Comparison of ENCODE assay signal across 8 mouse cellular contexts in genomic region chr7:144942071-144942743, GRCm38 (mm10). TPM values are rescaled to one million over a fixed set of nuclear protein-coding genes. Genes with fewer than 3 reads are reported as not detected.
A peak's percentile ranks its signal among the peaks of the same experiment; 100 is the strongest.
DNase-seq lines count a peak whose midpoint lies in the region; ATAC-seq and TF ChIP-seq lines count a peak whose summit lies in the region.

No protein-coding gene starts in this region.

- DNase-seq in 3134 (ENCODE audit: extremely low read depth, insufficient read length, low spot score), result peak; percentile 32
- DNase-seq in R1 (ENCODE audit: low read depth, low spot score), result peak; percentile 86
- DNase-seq in forebrain, embryonic 14.5 days (ENCODE audit: low spot score), result peak; percentile 52
- DNase-seq in lung, postnatal 0 days (ENCODE audit: low spot score), result peak; percentile 47
- no peak for DNase-seq in right cerebral cortex, adult 2 months (ENCODE audit: low spot score in 2 of 2)
- DNase-seq in spleen, postnatal 14 days (ENCODE audit: low spot score in 2 of 2), result no peak

- TF ChIP-seq EP300 in lung, postnatal 0 days (IDR thresholded peaks at IDR 0.05), result no peak

- TF ChIP-seq POLR2A in testis, adult 2 months (IDR thresholded peaks at IDR 0.05; ENCODE audit: control insufficient read depth, low read depth, low read length), result no peak

- peaks cover 26% of the 10 kb centered on the region for H3K4me1 ChIP-seq in forebrain, embryonic 14.5 days (ENCODE audit: control insufficient read depth, insufficient read depth, low read length)
- peaks cover 37% of the 10 kb centered on the region for H3K4me1 ChIP-seq in intestine, embryonic 16.5 days (ENCODE audit: control insufficient read depth, insufficient read depth, low read length)
- H3K4me1 ChIP-seq in lung, postnatal 0 days (ENCODE audit: insufficient read depth, low read depth, low read length), result peaks cover 23% of the 10 kb centered on the region
- peaks cover 45% of the 10 kb centered on the region for H3K4me1 ChIP-seq in testis, adult 2 months (ENCODE audit: control insufficient read depth, insufficient read depth, low read length)

- peak overlapping the region; percentile 98 for H3K4me2 ChIP-seq in forebrain, embryonic 14.5 days (ENCODE audit: low read length)
- peak overlapping the region; percentile 85 for H3K4me2 ChIP-seq in intestine, embryonic 16.5 days (ENCODE audit: low read depth, low read length)
- peak overlapping the region; percentile 97 for H3K4me2 ChIP-seq in lung, postnatal 0 days (replicated peaks; ENCODE audit: low read depth, low read length)

- TF ChIP-seq CTCF in lung, postnatal 0 days (IDR thresholded peaks at IDR 0.05), result no peak
- TF ChIP-seq CTCF in testis, adult 2 months (IDR thresholded peaks at IDR 0.05; ENCODE audit: control insufficient read depth, insufficient read depth, insufficient replicate concordance, low read depth, low read length), result no peak

- WGBS in forebrain, embryonic 14.5 days, result under 1% methylated on average over 35 of the region's 35 CpGs
- WGBS in intestine, embryonic 16.5 days, result under 1% methylated on average over 35 of the region's 35 CpGs
- 1% methylated on average over 35 of the region's 35 CpGs for WGBS in lung, postnatal 0 days

- H3K27me3 ChIP-seq in forebrain, embryonic 14.5 days (replicated peaks; ENCODE audit: control insufficient read depth, insufficient read depth, low read length), result peaks cover 31% of the 10 kb centered on the region
- peaks cover 6% of the 10 kb centered on the region for H3K27me3 ChIP-seq in intestine, embryonic 16.5 days (replicated peaks; ENCODE audit: control insufficient read depth, insufficient read depth, low read length)
- no peaks in the 10 kb centered on the region for H3K27me3 ChIP-seq in lung, postnatal 0 days (replicated peaks; ENCODE audit: insufficient read depth, low read length)
- peaks cover 2% of the 10 kb centered on the region; the same call in 1 of the 2 replicates for H3K27me3 ChIP-seq in testis, adult 2 months (ENCODE audit: control insufficient read depth, insufficient read depth, low read length)

- peak overlapping the region; percentile 33; the same call in 1 of the 2 replicates for H3K27ac ChIP-seq in forebrain, embryonic 14.5 days (ENCODE audit: low read depth, low read length)
- peak overlapping the region; percentile 56 for H3K27ac ChIP-seq in intestine, embryonic 16.5 days (ENCODE audit: low read length)
- peak overlapping the region; percentile 20; the same call in 1 of the 2 replicates for H3K27ac ChIP-seq in lung, postnatal 0 days (ENCODE audit: low read length)
- peak overlapping the region; percentile 44 for H3K27ac ChIP-seq in testis, adult 2 months (ENCODE audit: control insufficient read depth, insufficient read depth, low read depth, low read length)

- peak overlapping the region; percentile 58 for H3K4me3 ChIP-seq in forebrain, embryonic 14.5 days (ENCODE audit: low read depth, low read length)
- peak overlapping the region; percentile 67 for H3K4me3 ChIP-seq in intestine, embryonic 16.5 days (ENCODE audit: low read length)
- H3K4me3 ChIP-seq in lung, postnatal 0 days (ENCODE audit: low read depth, low read length), result peak overlapping the region; percentile 46; the same call in 1 of the 2 replicates
- H3K4me3 ChIP-seq in testis, adult 2 months (ENCODE audit: control insufficient read depth, low read depth, low read length), result peak overlapping the region; percentile 33

- no peaks in the 10 kb centered on the region for H3K9me3 ChIP-seq in forebrain, embryonic 14.5 days (replicated peaks; ENCODE audit: control insufficient read depth, low read length)
- H3K9me3 ChIP-seq in intestine, embryonic 16.5 days (ENCODE audit: control insufficient read depth, low read length), result no peaks in the 10 kb centered on the region
- H3K9me3 ChIP-seq in lung, postnatal 0 days (ENCODE audit: low read length), result no peaks in the 10 kb centered on the region

- ATAC-seq in forebrain, embryonic 14.5 days, result no peak
- no peak; the same call in 1 of the 2 replicates for ATAC-seq in intestine, embryonic 16.5 days
- ATAC-seq in lung, postnatal 0 days, result 0 out of 2 replicates have a peak, but pooled peaks have one; percentile 6

- H3K9ac ChIP-seq in forebrain, embryonic 14.5 days (ENCODE audit: low read length), result peak overlapping the region; percentile 41
- peak overlapping the region; percentile 54 for H3K9ac ChIP-seq in intestine, embryonic 16.5 days (ENCODE audit: low read depth, low read length)
- no peak overlapping the region for H3K9ac ChIP-seq in lung, postnatal 0 days (replicated peaks; ENCODE audit: low read depth)

- no peaks in the 10 kb centered on the region for H3K36me3 ChIP-seq in forebrain, embryonic 14.5 days (ENCODE audit: control insufficient read depth, insufficient read depth, low read length)
- H3K36me3 ChIP-seq in intestine, embryonic 16.5 days (ENCODE audit: control insufficient read depth, insufficient read depth, low read length), result no peaks in the 10 kb centered on the region
- H3K36me3 ChIP-seq in lung, postnatal 0 days (ENCODE audit: insufficient read depth, low read length), result no peaks in the 10 kb centered on the region
- no peaks in the 10 kb centered on the region for H3K36me3 ChIP-seq in testis, adult 2 months (ENCODE audit: control insufficient read depth, insufficient read depth, low read length)

RNA-seq across cellular contexts. Expression of gene Ccnd1, which starts 2.5 kb away (rescaled TPM):
- polyA plus RNA-seq in forebrain, embryonic 14.5 days (2014; fragmentation: Nextera tagmentation; extraction: Ambion mirVana), result 60.8 and 70.3 TPM in 2 replicates
- polyA plus RNA-seq in intestine, embryonic 16.5 days (2015; fragmentation: Nextera tagmentation; extraction: Ambion mirVana), result 59.3 and 72.2 TPM in 2 replicates
- polyA plus RNA-seq in lung, postnatal 0 days (2015; fragmentation: Nextera tagmentation; extraction: Ambion mirVana), result 68.4 and 75.5 TPM in 2 replicates
- polyA plus RNA-seq in testis, adult 2 months (2012; rRNA removed), result 4.2 and 6.8 TPM in 2 replicates

RNA-seq across cellular contexts. Expression of gene LTO1, which starts 27.3 kb away (rescaled TPM):
- polyA plus RNA-seq in forebrain, embryonic 14.5 days (2014; fragmentation: Nextera tagmentation; extraction: Ambion mirVana), result 26.7 and 27.8 TPM in 2 replicates
- 22.7 and 24.4 TPM in 2 replicates for polyA plus RNA-seq in intestine, embryonic 16.5 days (2015; fragmentation: Nextera tagmentation; extraction: Ambion mirVana)
- 20.3 and 23.3 TPM in 2 replicates for polyA plus RNA-seq in lung, postnatal 0 days (2015; fragmentation: Nextera tagmentation; extraction: Ambion mirVana)
- polyA plus RNA-seq in testis, adult 2 months (2012; rRNA removed), result 26.2 and 32.7 TPM in 2 replicates

RNA-seq across cellular contexts. Expression of gene Fgf15, which starts 45.9 kb away (rescaled TPM):
- polyA plus RNA-seq in forebrain, embryonic 14.5 days (2014; fragmentation: Nextera tagmentation; extraction: Ambion mirVana), result 28.1 and 36.3 TPM in 2 replicates
- 0.15 and 0.33 TPM in 2 replicates for polyA plus RNA-seq in intestine, embryonic 16.5 days (2015; fragmentation: Nextera tagmentation; extraction: Ambion mirVana)
- polyA plus RNA-seq in lung, postnatal 0 days (2015; fragmentation: Nextera tagmentation; extraction: Ambion mirVana), result not detected in 2 replicates
- not detected in 2 replicates for polyA plus RNA-seq in testis, adult 2 months (2012; rRNA removed)

Comparison
In these comparisons a context has a peak if more than half of its experiments do, and no peak if none do; other contexts are left out.
1. DNase-seq: peak in 3134 (single experiment), R1 (single experiment), forebrain, embryonic 14.5 days (single experiment) and lung, postnatal 0 days (single experiment); none in right cerebral cortex, adult 2 months (0 of 2) and spleen, postnatal 14 days (0 of 2).
2. RNA of gene Fgf15, which starts 45.9 kb away (polyA plus RNA-seq): 28.1 to 36.3 TPM in forebrain, embryonic 14.5 days; 0.15 to 0.33 TPM in intestine, embryonic 16.5 days, not detected in lung, postnatal 0 days and not detected in testis, adult 2 months; every median in the first group is over 10 times any median in the second.
3. Peak in every context shown above with its lines, with median percentiles within 50 percentile points of each other: H3K27ac ChIP-seq, H3K4me2 ChIP-seq and H3K4me3 ChIP-seq.